Mouse (Mus musculus): ENCODE data around the gene Ankrd9. TPM values are rescaled to one million over a fixed set of nuclear protein-coding genes. Genes with fewer than 3 reads are reported as not detected.
A peak's percentile ranks its signal among the peaks of the same experiment; 100 is the strongest.

Gene Ankrd9
- polyA plus RNA-seq, 1 experiment = 23.9 TPM

DNA sequence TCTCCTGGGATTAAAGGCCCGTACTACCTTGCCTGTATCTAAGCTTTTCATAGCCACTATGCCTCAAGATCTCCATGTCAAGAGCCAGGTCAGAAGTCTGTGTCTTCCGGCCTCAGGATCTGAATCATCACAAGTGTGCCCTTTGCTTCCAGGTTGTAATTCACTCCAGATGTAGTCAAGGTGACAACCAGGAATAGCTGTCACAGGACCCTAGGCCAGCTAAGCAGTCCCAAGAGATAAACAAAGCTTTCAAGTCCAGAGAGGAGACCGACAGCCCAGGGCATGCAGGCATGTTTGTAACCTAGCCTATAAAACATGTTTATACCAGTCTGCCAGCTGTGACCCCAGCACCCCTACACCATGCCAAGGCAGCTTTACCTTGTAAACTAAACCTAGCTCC lies 2.9 kb upstream of the Ankrd9 start:
- no peaks in the 10 kb centered on the region for H3K36me3 ChIP-seq (ENCODE audit: control insufficient read depth, insufficient read depth, low read length)
- no peak for DNase-seq
- peaks cover 7% of the 10 kb centered on the region; the same call in 1 of the 2 replicates for H3K4me1 ChIP-seq (ENCODE audit: control insufficient read depth, insufficient read depth, low read length)
- WGBS = 95% methylated on average over 3 of the region's 3 CpGs
- TF ChIP-seq CTCF (conservative IDR thresholded peaks at IDR 0.05; ENCODE audit: insufficient read depth, insufficient read length, low read depth, low read length) = no peak
- no peak for TF ChIP-seq POLR2A (IDR thresholded peaks at IDR 0.05; ENCODE audit: low read depth, low read length)
- H3K27me3 ChIP-seq (replicated peaks; ENCODE audit: control insufficient read depth, insufficient read depth, low read length) = no peaks in the 10 kb centered on the region
- H3K27ac ChIP-seq (ENCODE audit: insufficient read depth, low read depth, low read length) = no peak overlapping the region
- H3K4me3 ChIP-seq (ENCODE audit: insufficient read depth, low read depth, low read length) = no peak overlapping the region

DNA sequence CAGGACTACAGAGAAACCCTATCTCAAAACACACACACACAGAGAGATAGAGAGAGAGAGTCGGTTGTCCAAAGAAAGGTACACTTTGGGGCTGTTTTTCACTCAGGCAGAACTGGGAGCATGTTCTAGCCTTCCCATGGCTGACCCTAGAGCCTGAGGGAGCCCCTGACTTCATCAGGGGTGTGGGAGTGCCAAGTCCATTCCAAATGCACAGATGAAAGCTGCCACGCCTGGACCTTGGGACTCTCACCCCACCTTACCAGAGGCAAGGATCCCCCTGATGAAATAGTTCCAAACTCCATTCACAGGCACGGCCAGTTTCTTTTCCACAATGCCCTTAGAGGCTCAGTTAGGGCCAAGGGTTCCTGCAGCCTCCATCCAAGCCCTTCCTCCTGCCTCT lies 968 bp upstream of the Ankrd9 start:
- Histone ChIP-seq H3K4me3 (ENCODE audit: insufficient read depth, low read depth, low read length) (no peak overlapping the region), H3K4me1 (ENCODE audit: control insufficient read depth, insufficient read depth, low read length) (peaks cover 7% of the 10 kb centered on the region; the same call in 1 of the 2 replicates), H3K27ac (ENCODE audit: insufficient read depth, low read depth, low read length) (peak overlapping the region; percentile 88; the same call in 1 of the 2 replicates), H3K36me3 (ENCODE audit: control insufficient read depth, insufficient read depth, low read length) (no peaks in the 10 kb centered on the region), H3K27me3 (replicated peaks; ENCODE audit: control insufficient read depth, insufficient read depth, low read length) (no peaks in the 10 kb centered on the region)
- TF ChIP-seq CTCF (conservative IDR thresholded peaks at IDR 0.05; ENCODE audit: insufficient read depth, insufficient read length, low read depth, low read length) (no peak), POLR2A (IDR thresholded peaks at IDR 0.05; ENCODE audit: low read depth, low read length) (no peak)
- WGBS = 57% methylated on average over 3 of the region's 3 CpGs
- DNase-seq = peak; percentile 10

DNA sequence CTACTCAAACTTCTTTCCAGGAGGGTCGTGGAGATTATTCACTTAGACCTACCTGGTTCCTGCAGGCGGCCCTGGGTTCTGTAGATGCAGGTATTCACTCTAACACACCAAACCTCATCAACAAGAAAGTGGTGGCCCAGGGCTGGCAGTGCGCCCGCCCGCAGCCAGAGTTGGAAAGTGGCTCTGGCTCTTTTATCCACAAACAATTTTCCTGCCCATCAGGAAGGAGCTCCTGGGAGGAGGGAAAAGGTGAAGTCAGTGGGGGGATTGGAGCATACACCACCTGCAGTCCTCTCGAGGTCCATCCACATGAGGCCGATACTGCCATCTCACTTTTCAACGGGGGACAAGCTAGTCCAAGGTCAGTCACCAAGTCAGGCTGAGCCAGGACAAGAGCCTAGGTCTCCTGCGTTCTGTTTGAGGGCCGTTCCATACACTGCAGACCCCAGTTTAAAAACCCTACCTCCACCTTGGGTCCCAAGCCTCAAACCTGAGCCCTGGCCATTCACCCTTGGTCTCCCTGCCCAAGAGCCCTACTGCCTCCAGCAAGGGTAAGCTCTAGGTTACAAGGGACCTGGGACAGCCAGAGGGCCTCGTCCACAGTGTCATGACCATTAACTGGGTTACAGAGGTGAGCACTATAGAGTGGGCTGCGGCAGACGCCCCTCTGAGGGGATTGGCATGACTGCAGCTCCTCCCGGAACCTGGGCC lies 789 bp downstream of the Ankrd9 start:
- Histone ChIP-seq H3K27me3 (replicated peaks; ENCODE audit: control insufficient read depth, insufficient read depth, low read length) (no peaks in the 10 kb centered on the region), H3K36me3 (ENCODE audit: control insufficient read depth, insufficient read depth, low read length) (no peaks in the 10 kb centered on the region), H3K4me1 (ENCODE audit: control insufficient read depth, insufficient read depth, low read length) (peaks cover 7% of the 10 kb centered on the region; the same call in 1 of the 2 replicates), H3K27ac (ENCODE audit: insufficient read depth, low read depth, low read length) (peak overlapping the region; percentile 95), H3K4me3 (ENCODE audit: insufficient read depth, low read depth, low read length) (peak overlapping the region; percentile 97)
- WGBS = 40% methylated on average over 14 of the region's 14 CpGs
- TF ChIP-seq CTCF (conservative IDR thresholded peaks at IDR 0.05; ENCODE audit: insufficient read depth, insufficient read length, low read depth, low read length) (no peak), POLR2A (IDR thresholded peaks at IDR 0.05; ENCODE audit: low read depth, low read length) (no peak)
- DNase-seq = peak; percentile 24

DNA sequence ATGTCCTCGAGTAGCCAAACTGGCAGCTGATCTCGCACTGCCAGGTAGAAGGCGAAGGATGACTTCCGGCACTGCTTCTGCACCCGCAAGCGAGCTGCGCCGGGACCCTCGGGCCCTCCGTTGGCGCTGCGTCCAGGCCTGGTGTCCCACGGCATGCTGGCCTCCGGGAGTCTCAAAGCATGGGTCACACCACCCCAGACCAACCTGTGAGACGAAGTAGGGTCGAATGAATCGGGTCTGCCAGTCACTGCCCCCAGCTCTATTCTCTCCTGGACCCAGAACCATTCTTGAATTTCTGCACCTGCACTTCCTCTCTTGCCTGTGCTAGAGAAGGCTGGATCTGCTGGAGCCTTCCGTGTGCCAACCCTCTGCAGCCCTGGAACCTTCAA lies 1.5 kb downstream of the Ankrd9 start:
- 97% methylated on average over 18 of the region's 18 CpGs for WGBS
- no peaks in the 10 kb centered on the region for H3K27me3 ChIP-seq (replicated peaks; ENCODE audit: control insufficient read depth, insufficient read depth, low read length)
- H3K4me1 ChIP-seq (ENCODE audit: control insufficient read depth, insufficient read depth, low read length) = peaks cover 7% of the 10 kb centered on the region; the same call in 1 of the 2 replicates
- no peak overlapping the region for H3K27ac ChIP-seq (ENCODE audit: insufficient read depth, low read depth, low read length)
- no peak overlapping the region for H3K4me3 ChIP-seq (ENCODE audit: insufficient read depth, low read depth, low read length)
- TF ChIP-seq POLR2A (IDR thresholded peaks at IDR 0.05; ENCODE audit: low read depth, low read length) (no peak), CTCF (conservative IDR thresholded peaks at IDR 0.05; ENCODE audit: insufficient read depth, insufficient read length, low read depth, low read length) (no peak)
- no peaks in the 10 kb centered on the region for H3K36me3 ChIP-seq (ENCODE audit: control insufficient read depth, insufficient read depth, low read length)
- no peak for DNase-seq

DNA sequence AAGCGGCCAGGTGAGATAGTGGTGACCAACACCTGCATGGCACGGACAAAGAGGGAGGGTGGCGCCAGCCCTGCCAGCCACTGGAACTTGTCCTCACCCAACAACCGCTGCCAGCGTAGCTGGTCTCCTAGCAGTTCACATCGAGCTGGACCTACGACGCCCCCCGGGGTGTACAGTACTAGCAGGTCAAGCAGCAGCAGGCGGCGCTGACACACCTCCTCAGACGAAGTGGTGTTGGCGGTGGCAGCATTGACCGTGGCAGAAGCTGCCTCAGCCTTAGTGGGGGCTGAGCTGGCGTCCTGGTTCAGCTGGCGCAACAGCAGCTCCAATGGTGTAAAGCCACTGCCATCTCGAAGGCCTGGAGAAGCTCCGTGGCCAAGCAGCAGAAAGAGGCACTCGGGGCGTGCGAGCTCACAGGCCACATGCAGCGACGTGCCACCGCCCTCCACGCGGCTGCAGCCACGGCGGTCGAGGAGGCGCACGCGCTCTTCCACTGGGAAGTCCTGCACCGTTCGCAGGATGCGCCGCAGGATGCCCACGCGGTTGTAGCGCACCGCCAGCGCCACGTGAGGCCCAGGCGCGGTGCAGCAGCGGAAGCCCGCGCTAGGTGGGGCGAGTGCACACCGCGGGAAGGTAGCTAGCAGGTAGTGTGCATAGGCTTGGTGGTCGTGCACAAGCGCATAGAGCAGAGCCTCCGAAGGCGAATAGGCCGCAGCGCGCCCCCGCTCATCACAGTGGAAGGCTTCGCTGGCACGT lies 2.1 kb downstream of the Ankrd9 start:
- TF ChIP-seq CTCF (conservative IDR thresholded peaks at IDR 0.05; ENCODE audit: insufficient read depth, insufficient read length, low read depth, low read length) (no peak), POLR2A (IDR thresholded peaks at IDR 0.05; ENCODE audit: low read depth, low read length) (no peak)
- DNase-seq = no peak
- Histone ChIP-seq H3K27me3 (replicated peaks; ENCODE audit: control insufficient read depth, insufficient read depth, low read length) (no peaks in the 10 kb centered on the region), H3K36me3 (ENCODE audit: control insufficient read depth, insufficient read depth, low read length) (no peaks in the 10 kb centered on the region), H3K4me3 (ENCODE audit: insufficient read depth, low read depth, low read length) (no peak overlapping the region), H3K27ac (ENCODE audit: insufficient read depth, low read depth, low read length) (no peak overlapping the region), H3K4me1 (ENCODE audit: control insufficient read depth, insufficient read depth, low read length) (peaks cover 7% of the 10 kb centered on the region; the same call in 1 of the 2 replicates)
- 92% methylated on average over 60 of the region's 60 CpGs for WGBS

DNA sequence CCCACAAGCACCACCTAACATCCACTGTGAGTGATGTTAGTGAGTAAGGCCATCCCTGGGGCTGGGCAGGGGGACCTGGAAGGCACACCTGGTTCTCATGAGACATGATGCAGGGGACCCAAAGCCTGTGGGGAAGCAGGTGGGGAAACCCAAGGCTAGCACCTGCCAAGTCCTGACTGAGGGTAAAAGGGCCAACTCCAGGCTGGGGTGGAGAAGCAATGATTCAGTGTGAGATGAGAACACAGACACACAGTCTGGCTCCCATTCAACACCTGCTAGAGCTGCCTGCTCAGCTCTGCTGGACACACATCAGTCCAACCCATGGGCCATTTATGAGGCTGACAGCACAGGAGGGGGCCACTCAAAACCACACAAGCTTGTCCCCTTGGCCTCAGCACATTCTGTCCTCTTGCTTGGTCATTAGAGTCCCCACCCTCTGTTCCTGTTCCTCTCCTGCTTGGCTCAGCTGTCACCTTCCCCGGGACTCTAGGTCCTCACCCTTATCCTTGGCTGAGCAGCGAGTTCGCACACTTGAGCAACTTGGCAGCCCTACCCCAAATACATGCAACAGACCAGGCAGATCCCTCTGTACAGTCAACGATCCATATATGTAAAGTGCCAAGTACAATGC lies 2.9 kb downstream of the Ankrd9 start:
- TF ChIP-seq POLR2A (IDR thresholded peaks at IDR 0.05; ENCODE audit: low read depth, low read length) (no peak), CTCF (conservative IDR thresholded peaks at IDR 0.05; ENCODE audit: insufficient read depth, insufficient read length, low read depth, low read length) (no peak)
- WGBS = 60% methylated on average over 4 of the region's 4 CpGs
- Histone ChIP-seq H3K4me3 (ENCODE audit: insufficient read depth, low read depth, low read length) (no peak overlapping the region), H3K27ac (ENCODE audit: insufficient read depth, low read depth, low read length) (no peak overlapping the region), H3K36me3 (ENCODE audit: control insufficient read depth, insufficient read depth, low read length) (no peaks in the 10 kb centered on the region), H3K4me1 (ENCODE audit: control insufficient read depth, insufficient read depth, low read length) (peaks cover 7% of the 10 kb centered on the region; the same call in 1 of the 2 replicates), H3K27me3 (replicated peaks; ENCODE audit: control insufficient read depth, insufficient read depth, low read length) (no peaks in the 10 kb centered on the region)
- peak; percentile 46 for DNase-seq

DNA sequence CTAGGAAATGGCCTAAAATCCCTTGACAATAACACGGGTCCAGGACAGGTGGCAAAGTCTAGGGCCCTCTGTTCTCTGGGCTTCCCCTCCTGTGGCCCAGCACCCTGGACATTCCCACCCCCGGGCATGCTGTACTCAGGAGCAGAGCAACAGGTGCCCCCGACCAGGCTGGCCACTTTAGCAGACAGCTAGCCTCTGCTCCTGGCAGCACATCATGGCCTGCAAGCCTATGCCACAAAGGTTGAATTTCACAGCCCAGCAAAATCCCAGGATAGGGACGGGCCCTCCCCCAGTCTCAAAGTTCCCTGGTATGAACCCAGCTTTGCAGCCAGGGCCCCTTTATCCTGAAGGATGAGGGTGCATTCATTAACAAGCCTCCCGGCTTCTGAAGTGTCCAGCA lies 3.5 kb downstream of the Ankrd9 start:
- peaks cover 7% of the 10 kb centered on the region; the same call in 1 of the 2 replicates for H3K4me1 ChIP-seq (ENCODE audit: control insufficient read depth, insufficient read depth, low read length)
- TF ChIP-seq POLR2A (IDR thresholded peaks at IDR 0.05; ENCODE audit: low read depth, low read length) (no peak), CTCF (conservative IDR thresholded peaks at IDR 0.05; ENCODE audit: insufficient read depth, insufficient read length, low read depth, low read length) (no peak)
- WGBS = 70% methylated on average over 5 of the region's 5 CpGs
- no peak overlapping the region for H3K27ac ChIP-seq (ENCODE audit: insufficient read depth, low read depth, low read length)
- H3K4me3 ChIP-seq (ENCODE audit: insufficient read depth, low read depth, low read length) = no peak overlapping the region
- no peaks in the 10 kb centered on the region for H3K36me3 ChIP-seq (ENCODE audit: control insufficient read depth, insufficient read depth, low read length)
- DNase-seq = no peak
- H3K27me3 ChIP-seq (replicated peaks; ENCODE audit: control insufficient read depth, insufficient read depth, low read length) = no peaks in the 10 kb centered on the region

Measured in kidney, adult 2 months (tissue).